Mouse (Mus musculus) ovary, postnatal 14 days (tissue): Measurements from ENCODE around the gene Slc6a21.
A peak's percentile ranks its signal among the peaks of the same experiment; 100 is the strongest.

Experiments used
- DNase-seq: peaks from one replicate; pipeline ENCODE4 v3.0.0; 2022; ENCODE audit warnings: low spot score

The Slc6a21 gene

GRCm38 (mm10) chr7:45316536-45316935, 39.2 kb downstream of the Slc6a21 start:
- no peak for DNase-seq

GRCm38 (mm10) chr7:45322245-45322644, 44.9 kb downstream of the Slc6a21 start:
- DNase-seq: no peak

DNA sequence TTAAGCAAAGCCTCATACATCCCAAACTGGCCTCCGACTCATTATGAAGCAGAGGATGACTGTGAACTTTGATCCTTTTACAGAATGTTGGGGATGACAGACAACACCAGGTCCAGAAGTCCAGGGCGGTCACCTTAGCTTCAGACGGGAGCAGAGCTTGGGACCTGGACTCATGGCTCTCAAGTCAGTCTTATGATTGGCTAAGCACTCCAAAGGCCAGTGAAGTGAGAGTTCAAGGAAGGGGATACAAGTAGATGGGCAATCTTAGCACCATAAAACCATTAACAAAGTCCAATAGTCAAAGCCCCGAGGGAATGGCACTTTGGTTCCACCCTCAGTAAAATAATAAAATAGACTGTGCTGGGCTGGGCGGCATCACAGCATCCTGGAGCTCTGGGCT, 45.8 kb downstream of the Slc6a21 start:
- DNase-seq: no peak

GRCm38 (mm10) chr7:45325800-45326199, 48.5 kb downstream of the Slc6a21 start:
- DNase-seq: no peak

DNA sequence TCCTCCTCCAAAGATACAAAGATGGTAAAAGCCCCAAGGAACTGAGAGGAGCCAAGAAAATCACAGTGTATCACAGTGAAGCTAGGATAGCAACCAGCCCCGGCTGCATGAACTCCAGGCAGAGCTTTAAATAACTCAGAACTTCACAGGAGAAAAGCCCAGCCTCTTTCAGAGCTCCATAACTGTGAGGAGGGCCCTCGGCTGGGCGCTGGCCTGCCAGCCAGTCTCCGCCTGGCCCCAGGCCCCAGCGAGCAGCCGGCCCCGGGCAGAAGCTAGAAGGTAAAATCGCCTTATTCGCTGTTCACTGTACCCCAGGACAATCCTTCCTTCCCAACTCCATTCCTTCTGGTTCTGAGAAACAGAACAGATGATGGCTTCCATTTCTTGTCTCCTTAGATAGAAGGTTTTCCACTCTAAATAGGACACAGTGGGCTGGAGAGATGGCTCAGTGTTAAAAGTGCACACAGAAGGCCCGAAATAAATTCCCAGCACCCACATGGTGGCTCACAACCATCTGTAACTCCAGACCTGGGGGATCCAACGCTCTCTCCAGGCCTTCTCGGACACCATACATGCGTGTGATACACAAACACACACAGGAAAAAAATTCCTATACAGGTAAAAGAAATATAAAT, 51.6 kb downstream of the Slc6a21 start:
- no peak for DNase-seq

- no peak for DNase-seq
These were observed 54.2 kb downstream of the Slc6a21 start for GRCm38 (mm10) chr7:45331502-45331901.

- DNase-seq: no peak
These were observed 55.5 kb downstream of the Slc6a21 start for GRCm38 (mm10) chr7:45332685-45333425.

GRCm38 (mm10) chr7:45333431-45333982, 56.2 kb downstream of the Slc6a21 start, which contains the start of gene Trpm4:
Gene Trpm4 (minus strand): TSS chr7:45333780.
- peak; percentile 90 for DNase-seq

GRCm38 (mm10) chr7:45334605-45335004, 57.3 kb downstream of the Slc6a21 start:
- DNase-seq: no peak

DNA sequence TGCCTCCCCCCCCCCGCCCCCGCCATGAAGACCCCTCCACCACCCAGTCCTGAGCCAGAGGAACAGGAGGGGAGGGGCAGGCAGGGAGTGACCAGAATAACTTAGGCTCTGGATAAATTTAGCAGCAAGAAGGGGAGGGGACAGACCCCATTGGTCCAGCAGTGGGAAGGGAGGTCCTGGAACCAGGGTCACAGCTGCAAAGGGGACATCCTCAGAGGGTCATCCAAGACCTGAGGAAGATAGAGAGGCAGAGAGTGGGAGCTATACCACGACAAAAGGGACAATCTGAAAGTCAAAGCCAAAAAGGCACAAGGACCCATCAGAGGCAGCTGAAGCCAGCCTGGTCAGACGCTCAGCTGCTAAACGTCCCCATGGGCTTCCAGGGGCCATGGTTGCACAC, 57.7 kb downstream of the Slc6a21 start, which contains the start of gene Hrc:
Gene Hrc (plus strand): TSS at position 235 of the 400 bp plus-strand sequence.
- DNase-seq: no peak

- no peak for DNase-seq
These were observed 59.0 kb downstream of the Slc6a21 start for GRCm38 (mm10) chr7:45336319-45336718.

DNA sequence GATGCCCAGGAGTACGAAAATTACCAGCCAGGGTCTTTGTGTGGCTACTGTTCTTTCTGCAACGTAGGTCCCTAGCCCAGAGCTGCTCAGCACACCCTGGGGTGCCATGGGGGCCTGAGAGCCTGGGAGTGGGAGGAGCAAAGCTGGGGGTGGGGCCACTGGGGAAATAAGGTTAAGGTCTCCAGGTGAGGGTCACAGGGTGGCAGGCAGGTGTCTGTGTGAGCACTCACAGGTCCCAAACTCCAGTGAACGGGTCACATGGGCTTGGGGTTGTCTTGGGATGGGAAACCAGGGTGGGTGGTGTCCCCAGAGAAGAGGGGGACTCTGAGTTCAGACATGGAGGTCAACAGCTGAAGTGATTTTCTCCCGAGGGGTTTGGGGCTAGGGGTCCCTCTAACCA, 60.2 kb downstream of the Slc6a21 start:
- no peak for DNase-seq

DNA sequence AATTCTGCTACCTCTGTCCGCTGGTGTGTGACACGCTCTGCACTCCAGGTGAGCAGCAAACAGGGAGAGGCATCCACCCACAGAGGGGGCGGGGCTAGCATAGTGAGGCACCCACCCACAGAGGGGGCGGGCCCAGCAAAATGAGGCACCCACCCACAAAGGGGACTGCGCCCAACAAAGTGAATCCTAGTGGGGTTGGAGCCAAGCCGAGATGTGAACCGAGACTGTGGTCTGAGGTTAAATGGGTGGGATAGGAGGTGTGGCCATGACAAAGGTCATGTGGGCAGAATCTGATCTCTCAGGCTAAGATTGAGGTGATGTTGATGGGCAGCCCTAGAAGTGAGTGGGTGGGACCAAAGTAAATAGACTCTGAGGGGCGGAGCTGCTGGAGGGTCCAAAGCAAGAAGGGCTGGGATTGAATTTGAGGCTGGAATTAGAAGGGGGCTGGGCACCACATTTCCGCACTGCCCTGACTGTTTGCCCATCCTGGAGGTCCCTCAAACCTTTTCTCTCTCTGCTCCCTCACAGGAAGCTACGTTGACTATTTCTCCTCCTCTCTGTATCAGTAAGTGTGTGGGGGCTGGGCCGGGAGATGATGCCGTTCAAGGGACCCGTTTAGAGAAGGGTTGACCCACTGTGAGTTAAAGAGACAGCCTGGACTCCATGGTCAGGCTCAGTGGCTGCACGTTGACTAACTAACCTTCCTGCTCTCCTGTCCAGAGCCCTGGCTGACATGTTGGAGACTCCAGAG, 61.0 kb downstream of the Slc6a21 start:
- DNase-seq: no peak
